Mouse (Mus musculus) intestine, embryonic 16.5 days (tissue): ENCODE data around the gene Crabp1. TPM values are rescaled to one million over a fixed set of nuclear protein-coding genes. Genes with fewer than 3 reads are reported as not detected.

Experiments
- ATAC-seq: fragments of 200-750 bp; cut with Nextera tagmentation; 2 replicates; pipeline ENCODE4 v1.8.0; 2017; ENCODE audit warnings: moderate TSS enrichment, moderate library complexity
- H3K27ac ChIP-seq: fragments of 300-500 bp; sonication (generic); 2 replicates; pipeline ENCODE4 v1.5.1; 2014; ENCODE audit warnings: mild to moderate bottlenecking, low read length
- H3K27me3 ChIP-seq: fragments of 300-500 bp; sonication (generic); replicated peaks from 2 replicates; pipeline ENCODE4 v1.6.1; 2014; ENCODE audit warnings: low read length, control low read depth, mixed read lengths; ENCODE audit not compliant: control insufficient read depth, insufficient read depth
- H3K36me3 ChIP-seq: fragments of 300-500 bp; sonication (generic); 2 replicates; pipeline ENCODE4 v1.6.1; 2014; ENCODE audit warnings: low read length, control low read depth; ENCODE audit not compliant: control insufficient read depth, insufficient read depth
- H3K4me1 ChIP-seq: fragments of 300-500 bp; sonication (generic); 2 replicates; pipeline ENCODE4 v1.6.1; 2014; ENCODE audit warnings: low read length, control low read depth, mixed read lengths; ENCODE audit not compliant: control insufficient read depth, insufficient read depth
- H3K4me2 ChIP-seq: fragments of 300-500 bp; sonication (generic); 2 replicates; pipeline ENCODE4 v1.6.1; 2014; ENCODE audit warnings: low read depth, low read length, control low read depth
- H3K4me3 ChIP-seq: fragments of 300-500 bp; sonication (generic); 2 replicates; pipeline ENCODE4 v1.5.1; 2014; ENCODE audit warnings: mild to moderate bottlenecking, low read length
- H3K9ac ChIP-seq: fragments of 300-500 bp; sonication (generic); 2 replicates; pipeline ENCODE4 v1.6.1; 2014; ENCODE audit warnings: low read depth, low read length
- H3K9me3 ChIP-seq: fragments of 300-500 bp; sonication (generic); 2 replicates; pipeline ENCODE4 v1.6.1; 2016; ENCODE audit warnings: low read length, control low read depth; ENCODE audit not compliant: control insufficient read depth
- WGBS: fragments of 180-500 bp; shearing (Covaris S2); extraction: QIAGEN DNeasy Blood & Tissue Kit; methylation state at CpG from one replicate; pipeline ENCODE4 v1.1.7; 2014; 5-methylcytosine and 5-hydroxymethylcytosine counted together
- polyA plus RNA-seq: library from polyadenylated mRNA; unstranded; fragments of >200 nt; fragmentation: Nextera tagmentation; extraction: Ambion mirVana; gene quantifications from 2 replicates; pipeline ENCODE4 v1.2.1, GENCODE M21; 2015

Gene Crabp1
- polyA plus RNA-seq, 1 experiment from 2014 or later = 9.8 TPM

DNA sequence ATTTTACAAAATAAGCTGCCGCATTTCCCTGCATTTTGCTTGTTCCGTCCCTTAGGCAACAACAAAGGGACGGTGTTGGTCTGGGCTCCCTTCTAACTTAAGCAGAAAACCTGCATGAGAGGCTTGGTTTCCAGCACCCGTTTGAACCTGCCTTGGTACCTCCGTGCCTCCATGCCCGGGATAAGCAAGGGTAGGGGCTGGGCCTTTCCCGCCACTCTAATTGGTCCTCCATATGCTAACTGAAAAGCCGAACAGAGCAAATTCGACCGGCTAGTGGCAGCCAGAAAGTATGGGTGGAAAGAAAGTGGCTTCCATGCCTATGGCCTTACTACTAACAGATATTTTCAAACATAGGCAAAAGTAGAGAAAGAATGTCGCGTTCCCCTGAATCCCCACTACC lies 457 bp upstream of the Crabp1 start:
- Histone ChIP-seq H3K4me2 (no peak overlapping the region), H3K9ac (no peak overlapping the region), H3K27me3 (peaks cover 50% of the 10 kb centered on the region), H3K36me3 (no peaks in the 10 kb centered on the region), H3K27ac (no peak overlapping the region), H3K4me3 (peak overlapping the region; percentile 43; the same call in 1 of the 2 replicates), H3K9me3 (no peaks in the 10 kb centered on the region), H3K4me1 (peaks cover 16% of the 10 kb centered on the region)
- ATAC-seq = no peak
- WGBS = 27% methylated on average over 12 of the region's 12 CpGs

- Histone ChIP-seq H3K4me3 (peak overlapping the region; percentile 43), H3K4me1 (peaks cover 16% of the 10 kb centered on the region), H3K9ac (peak overlapping the region; percentile 34; the same call in 1 of the 2 replicates), H3K27me3 (peaks cover 47% of the 10 kb centered on the region), H3K4me2 (peak overlapping the region; percentile 70), H3K9me3 (no peaks in the 10 kb centered on the region), H3K36me3 (no peaks in the 10 kb centered on the region), H3K27ac (no peak overlapping the region)
- WGBS = under 1% methylated on average over 41 of the region's 41 CpGs
- ATAC-seq = peak; percentile 58
Observed at GRCm38 (mm10) chr9:54765336-54766085, 963 bp downstream of the Crabp1 start.

- Histone ChIP-seq H3K4me2 (no peak overlapping the region), H3K9ac (no peak overlapping the region), H3K36me3 (no peaks in the 10 kb centered on the region), H3K4me3 (no peak overlapping the region), H3K27ac (no peak overlapping the region), H3K9me3 (no peaks in the 10 kb centered on the region), H3K27me3 (peaks cover 18% of the 10 kb centered on the region), H3K4me1 (peaks cover 8% of the 10 kb centered on the region)
- no peak for ATAC-seq
- WGBS = 41% methylated on average over 11 of the region's 11 CpGs
Observed at GRCm38 (mm10) chr9:54770140-54770780, 5.7 kb downstream of the Crabp1 start.

GRCm38 (mm10) chr9:54776451-54776982 lies 12.0 kb downstream of the Crabp1 start:
- no peak overlapping the region for H3K9ac ChIP-seq
- no peaks in the 10 kb centered on the region for H3K9me3 ChIP-seq
- H3K4me1 ChIP-seq = no peaks in the 10 kb centered on the region
- no peaks in the 10 kb centered on the region for H3K27me3 ChIP-seq
- H3K4me3 ChIP-seq = no peak overlapping the region
- no peak overlapping the region for H3K4me2 ChIP-seq
- peak overlapping the region; percentile 36; the same call in 1 of the 2 replicates for H3K27ac ChIP-seq
- 74% methylated on average over 13 of the region's 13 CpGs for WGBS
- no peaks in the 10 kb centered on the region for H3K36me3 ChIP-seq
- peak; percentile 95 for ATAC-seq

DNA sequence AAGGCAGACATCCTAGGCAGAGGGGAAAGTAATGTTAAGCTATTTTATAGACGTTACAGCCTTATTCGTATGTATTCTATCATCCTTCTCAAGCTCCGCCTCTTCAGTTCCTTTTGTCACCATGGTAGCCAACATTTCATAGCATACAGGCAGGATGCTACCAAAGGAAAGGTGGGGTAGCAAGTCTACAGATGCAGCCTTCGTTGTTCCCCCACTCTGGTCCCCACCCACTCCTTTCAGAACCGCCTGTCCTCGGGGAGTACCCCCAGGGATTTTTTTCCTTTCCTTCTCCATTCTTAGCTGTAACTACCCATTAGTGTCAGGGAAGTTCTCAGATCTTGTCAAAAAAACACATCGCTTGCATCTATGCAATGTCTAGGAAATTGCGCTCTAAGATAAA lies 14.7 kb downstream of the Crabp1 start:
- Histone ChIP-seq H3K9ac (no peak overlapping the region), H3K27ac (no peak overlapping the region), H3K4me3 (no peak overlapping the region), H3K36me3 (no peaks in the 10 kb centered on the region), H3K4me1 (no peaks in the 10 kb centered on the region), H3K4me2 (no peak overlapping the region), H3K9me3 (no peaks in the 10 kb centered on the region), H3K27me3 (no peaks in the 10 kb centered on the region)
- no peak for ATAC-seq
- 79% methylated on average over 8 of the region's 8 CpGs for WGBS

- H3K9ac ChIP-seq = no peak overlapping the region
- H3K4me3 ChIP-seq = no peak overlapping the region
- 53% methylated on average over 15 of the region's 15 CpGs for WGBS
- H3K27me3 ChIP-seq = no peaks in the 10 kb centered on the region
- no peak overlapping the region for H3K4me2 ChIP-seq
- no peaks in the 10 kb centered on the region for H3K36me3 ChIP-seq
- H3K9me3 ChIP-seq = no peaks in the 10 kb centered on the region
- H3K4me1 ChIP-seq = no peaks in the 10 kb centered on the region
- no peak for ATAC-seq
- no peak overlapping the region for H3K27ac ChIP-seq
Observed at GRCm38 (mm10) chr9:54782504-54782903, 18.0 kb downstream of the Crabp1 start.

- Histone ChIP-seq H3K9ac (no peak overlapping the region), H3K4me2 (no peak overlapping the region), H3K27me3 (no peaks in the 10 kb centered on the region), H3K27ac (0 out of 2 replicates have a peak overlapping the region, but pooled peaks have one; percentile 29), H3K4me3 (no peak overlapping the region), H3K4me1 (0 out of 2 replicates have a peak, but pooled peaks cover 3% of the 10 kb centered on the region), H3K9me3 (no peaks in the 10 kb centered on the region), H3K36me3 (no peaks in the 10 kb centered on the region)
- ATAC-seq = 0 out of 2 replicates have a peak, but pooled peaks have one; percentile 36
- 46% methylated on average over 3 of the region's 3 CpGs for WGBS
Observed at GRCm38 (mm10) chr9:54784003-54784402, 19.5 kb downstream of the Crabp1 start.

GRCm38 (mm10) chr9:54785215-54785614 lies 20.7 kb downstream of the Crabp1 start:
- 64% methylated on average over 3 of the region's 3 CpGs for WGBS
- Histone ChIP-seq H3K9me3 (no peaks in the 10 kb centered on the region), H3K9ac (no peak overlapping the region), H3K27ac (no peak overlapping the region), H3K27me3 (no peaks in the 10 kb centered on the region), H3K4me3 (no peak overlapping the region), H3K36me3 (no peaks in the 10 kb centered on the region), H3K4me2 (no peak overlapping the region), H3K4me1 (0 out of 2 replicates have a peak, but pooled peaks cover 3% of the 10 kb centered on the region)
- no peak for ATAC-seq

DNA sequence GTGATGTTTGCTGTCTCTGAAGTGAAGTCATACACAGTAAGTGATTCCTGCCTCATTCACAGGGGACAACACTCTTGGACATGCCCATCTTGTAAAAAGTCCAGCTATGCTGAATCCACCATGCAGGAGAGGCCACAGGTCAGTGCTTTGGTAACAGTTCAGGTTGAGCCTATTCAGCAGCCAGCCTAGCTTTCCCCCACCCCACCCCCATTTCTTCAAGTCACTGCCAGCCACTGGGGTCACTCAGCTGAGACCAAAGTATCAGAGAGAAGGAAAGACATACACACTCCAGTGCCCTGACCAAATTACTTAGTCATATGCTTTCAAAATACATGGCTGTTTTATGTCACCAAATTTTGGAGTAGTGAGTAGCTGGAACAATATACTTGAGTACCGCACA lies 21.5 kb downstream of the Crabp1 start:
- ATAC-seq = no peak
- 84% methylated on average over 1 of the region's 1 CpGs for WGBS
- Histone ChIP-seq H3K4me3 (no peak overlapping the region), H3K4me2 (no peak overlapping the region), H3K4me1 (0 out of 2 replicates have a peak, but pooled peaks cover 3% of the 10 kb centered on the region), H3K27ac (no peak overlapping the region), H3K9me3 (no peaks in the 10 kb centered on the region), H3K36me3 (no peaks in the 10 kb centered on the region), H3K27me3 (no peaks in the 10 kb centered on the region), H3K9ac (no peak overlapping the region)
